Mouse (Mus musculus) limb, embryonic 14.5 days (tissue): ENCODE data around the gene Cblb. TPM values are rescaled to one million over a fixed set of nuclear protein-coding genes. Genes with fewer than 3 reads are reported as not detected.

Source experiments
- ATAC-seq: fragments of 200-750 bp; cut with Nextera tagmentation; 2 replicates; pipeline ENCODE4 v1.8.0; 2017; ENCODE audit warnings: low read depth, moderate number of reproducible peaks, moderate TSS enrichment; ENCODE audit not compliant: low FRiP score
- DNase-seq: peaks from one replicate; pipeline ENCODE4 v3.0.0-alpha.2; 2015; ENCODE audit warnings: low spot score
- H3K27ac ChIP-seq: fragments of 300-500 bp; sonication (generic); replicated peaks from 2 replicates; pipeline ENCODE4 v1.5.1; 2014; ENCODE audit warnings: low read depth, mild to moderate bottlenecking, low read length, moderate library complexity, mixed read lengths
- H3K27me3 ChIP-seq: fragments of 300-500 bp; sonication (generic); 2 replicates; pipeline ENCODE4 v1.6.1; 2014; ENCODE audit warnings: low read length, mixed read lengths; ENCODE audit not compliant: control insufficient read depth, insufficient read depth
- H3K36me3 ChIP-seq: fragments of 300-500 bp; sonication (generic); 2 replicates; pipeline ENCODE4 v1.6.1; 2014; ENCODE audit warnings: mild to moderate bottlenecking, low read length, moderate library complexity, mixed read lengths; ENCODE audit not compliant: control insufficient read depth, insufficient read depth
- H3K4me1 ChIP-seq: fragments of 300-500 bp; sonication (generic); 2 replicates; pipeline ENCODE4 v1.6.1; 2014; ENCODE audit warnings: antibody characterized with exemption, low read length, mixed read lengths; ENCODE audit not compliant: control insufficient read depth, insufficient read depth
- H3K4me2 ChIP-seq: fragments of 300-500 bp; sonication (generic); replicated peaks from 2 replicates; pipeline ENCODE4 v1.6.1; 2014; ENCODE audit warnings: low read depth, mild to moderate bottlenecking, low read length, moderate library complexity; ENCODE audit not compliant: severe bottlenecking
- H3K4me3 ChIP-seq: fragments of 300-500 bp; sonication (generic); replicated peaks from 2 replicates; pipeline ENCODE4 v1.5.1; 2014; ENCODE audit warnings: low read length
- H3K9ac ChIP-seq: fragments of 300-500 bp; sonication (generic); 2 replicates; pipeline ENCODE4 v1.6.1; 2014; ENCODE audit warnings: mild to moderate bottlenecking, low read depth, low read length, moderate library complexity; ENCODE audit not compliant: severe bottlenecking
- H3K9me3 ChIP-seq: fragments of 300-500 bp; sonication (generic); 2 replicates; pipeline ENCODE4 v1.6.1; 2016; ENCODE audit warnings: low read length; ENCODE audit not compliant: control insufficient read depth
- POLR2A ChIP-seq: fragments of 200-500 bp; IDR thresholded peaks from 2 replicates; pipeline ENCODE4 v1.8.0; 2012; ENCODE audit warnings: inconsistent platforms, mild to moderate bottlenecking, moderate library complexity, borderline replicate concordance; ENCODE audit not compliant: insufficient read depth, insufficient read length; ENCODE audit errors: extremely low read depth
- WGBS: fragments of 180-500 bp; shearing (Covaris S2); extraction: QIAGEN DNeasy Blood & Tissue Kit; methylation state at CpG from one replicate; pipeline ENCODE4 v1.1.7; 2014; 5-methylcytosine and 5-hydroxymethylcytosine counted together
- polyA plus RNA-seq, 2 experiments: library from polyadenylated mRNA; depleted of rRNA in 1 of 2; stranded (reverse) in 1 of 2; unstranded in 1 of 2; fragments of >200 nt; fragmentation: Nextera tagmentation in 1 of 2; extraction: Ambion mirVana in 1 of 2; gene quantifications; 2 replicates each; pipeline versions ENCODE4 v1.2.1 to v1.2.3; 2012 to 2014

The Cblb gene
- polyA plus RNA-seq, 2 experiments, result 16.9 to 23.7 TPM

DNA sequence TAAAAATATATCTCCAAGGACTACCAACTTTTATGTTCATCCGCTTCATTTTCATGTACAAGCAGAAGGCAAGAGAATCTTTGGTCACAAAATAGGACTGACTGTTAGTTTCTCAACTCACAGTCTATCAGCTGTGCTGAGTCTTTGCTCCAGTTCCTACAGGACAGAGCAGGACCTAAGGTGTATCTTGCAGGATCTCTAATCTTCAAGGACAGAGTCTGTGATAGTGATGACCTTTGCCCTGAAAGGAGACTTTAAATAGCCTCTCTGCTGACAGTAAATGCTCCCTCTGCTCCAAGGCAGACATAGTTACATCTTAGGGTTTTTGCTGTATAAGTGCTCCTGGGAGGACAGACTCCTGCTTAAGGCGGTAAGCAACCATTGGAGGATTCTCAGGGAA is 26.3 kb downstream of the Cblb start:
- H3K36me3 ChIP-seq, result no peaks in the 10 kb centered on the region
- no peak for TF ChIP-seq POLR2A
- ATAC-seq (no peak), DNase-seq (no peak)
- no peak overlapping the region for H3K27ac ChIP-seq
- H3K4me1 ChIP-seq, result peaks cover 20% of the 10 kb centered on the region; the same call in 1 of the 2 replicates
- 78% methylated on average over 2 of the region's 2 CpGs for WGBS
- H3K9ac ChIP-seq, result no peak overlapping the region
- no peaks in the 10 kb centered on the region for H3K27me3 ChIP-seq
- H3K9me3 ChIP-seq, result no peaks in the 10 kb centered on the region
- H3K4me2 ChIP-seq, result no peak overlapping the region
- no peak overlapping the region for H3K4me3 ChIP-seq

DNA sequence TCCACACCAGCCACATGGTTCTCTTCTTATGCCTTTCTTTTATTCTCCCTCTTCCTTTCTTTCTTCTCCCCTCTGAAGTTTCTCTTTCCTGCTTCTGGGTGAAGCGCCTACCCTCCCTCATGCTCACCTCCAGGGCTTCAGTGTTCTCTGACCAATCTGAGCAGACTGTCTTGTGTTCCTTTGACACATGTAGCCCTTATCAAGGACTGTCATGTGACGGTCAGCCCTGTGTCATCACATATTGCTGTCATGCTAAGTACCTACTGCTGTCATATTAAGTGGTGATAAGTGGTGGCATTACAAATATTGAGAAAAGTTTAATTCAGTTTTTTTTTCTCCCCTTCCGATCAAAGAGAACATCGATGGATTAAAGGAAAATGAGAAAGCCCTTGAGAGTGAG is 28.5 kb downstream of the Cblb start:
- H3K4me1 ChIP-seq, result peaks cover 20% of the 10 kb centered on the region; the same call in 1 of the 2 replicates
- H3K9me3 ChIP-seq, result no peaks in the 10 kb centered on the region
- no peak for DNase-seq
- H3K9ac ChIP-seq, result no peak overlapping the region
- no peaks in the 10 kb centered on the region for H3K36me3 ChIP-seq
- H3K27me3 ChIP-seq, result no peaks in the 10 kb centered on the region
- WGBS, result 85% methylated on average over 4 of the region's 4 CpGs
- H3K27ac ChIP-seq, result no peak overlapping the region
- H3K4me3 ChIP-seq, result no peak overlapping the region
- H3K4me2 ChIP-seq, result no peak overlapping the region
- no peak for TF ChIP-seq POLR2A
- ATAC-seq, result no peak

DNA sequence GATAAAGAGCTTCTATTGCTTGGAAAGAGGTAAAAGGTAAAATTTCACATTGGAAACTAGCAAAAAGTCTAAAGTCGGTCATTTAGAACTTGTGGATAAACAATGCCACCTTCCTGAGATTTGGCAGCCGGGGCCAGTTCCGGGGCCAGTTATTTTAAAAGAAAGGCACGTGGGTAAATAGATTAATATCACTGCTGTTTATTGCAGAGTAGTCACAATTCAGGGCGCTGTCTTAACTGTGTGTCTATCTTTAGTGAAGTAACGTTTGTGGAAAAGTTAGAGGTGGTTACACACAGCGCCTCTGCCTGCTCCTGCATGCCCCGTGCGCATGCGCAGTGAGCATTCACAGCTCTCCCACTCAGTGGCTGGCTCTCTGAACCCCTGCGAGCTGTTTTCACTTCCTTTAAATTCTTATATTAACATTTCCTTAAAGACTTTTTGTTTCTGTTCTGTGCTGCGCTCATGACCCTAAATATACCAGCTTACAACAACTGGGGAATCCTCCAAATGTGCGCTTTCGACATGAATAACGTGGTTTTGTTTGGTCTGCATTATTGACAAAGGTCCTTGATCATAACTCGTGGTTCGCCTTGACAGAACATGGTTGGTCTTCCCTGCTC is 29.2 kb downstream of the Cblb start:
- DNase-seq, result no peak
- Histone ChIP-seq H3K36me3 (no peaks in the 10 kb centered on the region), H3K9ac (no peak overlapping the region), H3K4me3 (no peak overlapping the region), H3K27me3 (no peaks in the 10 kb centered on the region), H3K9me3 (no peaks in the 10 kb centered on the region), H3K27ac (no peak overlapping the region), H3K4me2 (no peak overlapping the region), H3K4me1 (peaks cover 20% of the 10 kb centered on the region; the same call in 1 of the 2 replicates)
- TF ChIP-seq POLR2A, result no peak
- 78% methylated on average over 17 of the region's 17 CpGs for WGBS
- no peak for ATAC-seq

DNA sequence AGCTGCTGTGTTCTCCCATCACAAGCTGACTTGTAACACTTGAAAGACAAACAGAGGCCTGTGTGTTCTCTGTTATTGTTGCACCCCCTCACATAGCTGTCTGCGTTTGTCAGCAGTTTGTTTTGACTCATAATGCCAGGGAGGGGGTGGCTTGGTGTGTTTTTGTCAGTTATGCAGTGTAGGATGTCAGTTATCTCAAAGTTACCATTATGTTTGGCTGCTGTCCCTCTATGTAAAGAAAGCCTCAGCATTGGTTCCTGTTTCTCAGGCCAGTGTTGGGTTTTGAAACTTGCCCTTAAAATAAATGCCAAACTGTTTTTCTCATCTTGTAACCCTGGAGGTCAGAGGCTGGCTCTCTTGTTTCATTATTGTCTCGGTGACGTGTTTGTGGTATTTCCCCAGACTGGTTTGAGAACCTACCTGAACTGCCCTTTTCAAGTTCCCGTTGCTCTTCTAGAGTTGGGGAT is 30.0 kb downstream of the Cblb start:
- DNase-seq (no peak), ATAC-seq (no peak)
- peaks cover 20% of the 10 kb centered on the region; the same call in 1 of the 2 replicates for H3K4me1 ChIP-seq
- no peaks in the 10 kb centered on the region for H3K9me3 ChIP-seq
- H3K27ac ChIP-seq, result no peak overlapping the region
- no peak overlapping the region for H3K4me3 ChIP-seq
- 54% methylated on average over 4 of the region's 4 CpGs for WGBS
- TF ChIP-seq POLR2A, result no peak
- no peak overlapping the region for H3K4me2 ChIP-seq
- no peaks in the 10 kb centered on the region for H3K36me3 ChIP-seq
- H3K27me3 ChIP-seq, result no peaks in the 10 kb centered on the region
- H3K9ac ChIP-seq, result no peak overlapping the region

DNA sequence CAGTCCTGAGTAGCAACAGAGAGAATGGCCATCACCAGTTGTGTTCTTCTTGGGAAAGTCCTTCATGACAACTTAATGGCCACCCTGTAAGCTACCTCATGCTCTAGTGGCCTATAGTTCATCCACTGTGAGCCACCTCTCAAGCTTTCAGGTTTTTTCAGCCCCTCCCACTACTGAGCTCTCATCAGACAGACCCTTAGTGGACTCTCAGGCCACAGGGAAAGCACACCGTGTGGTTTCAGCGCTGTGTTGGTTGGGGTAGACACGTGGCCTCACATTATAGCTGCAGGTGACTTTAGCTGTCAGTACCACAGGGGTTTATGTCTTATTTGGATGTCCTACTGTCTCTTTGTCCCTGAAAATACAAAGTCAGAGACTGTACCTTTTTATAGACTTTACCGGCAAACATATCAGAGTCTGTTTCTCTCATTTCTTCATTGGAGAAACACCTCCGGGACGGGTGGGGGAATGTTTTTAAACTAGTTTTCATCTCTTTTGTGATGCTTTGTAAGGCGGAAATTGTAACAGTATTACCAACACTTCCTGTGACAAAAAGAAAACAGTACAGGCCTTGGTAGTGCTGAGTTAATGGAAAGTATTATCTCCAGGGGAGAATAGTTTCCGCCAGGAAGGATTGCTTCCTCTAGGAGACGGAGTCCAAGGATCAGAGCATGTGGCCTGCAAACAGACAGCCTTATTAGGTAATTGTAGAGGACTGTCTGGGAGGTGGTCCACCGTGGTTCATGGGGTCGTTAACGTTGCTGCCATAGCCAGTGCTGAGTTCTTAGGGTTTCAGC is 33.5 kb downstream of the Cblb start:
- Histone ChIP-seq H3K27me3 (no peaks in the 10 kb centered on the region), H3K4me3 (no peak overlapping the region), H3K36me3 (no peaks in the 10 kb centered on the region), H3K4me2 (no peak overlapping the region), H3K4me1 (peaks cover 27% of the 10 kb centered on the region), H3K27ac (no peak overlapping the region), H3K9me3 (no peaks in the 10 kb centered on the region), H3K9ac (no peak overlapping the region)
- 58% methylated on average over 12 of the region's 12 CpGs for WGBS
- 0 out of 2 replicates have a peak, but pooled peaks have one; percentile 10 for ATAC-seq
- TF ChIP-seq POLR2A, result no peak
- DNase-seq, result no peak
